Mouse (Mus musculus) heart, postnatal 0 days (tissue): ENCODE data around the gene Abcf3. TPM values are rescaled to one million over a fixed set of nuclear protein-coding genes. Genes with fewer than 3 reads are reported as not detected.

Source experiments
- ATAC-seq: fragments of 200-750 bp; cut with Nextera tagmentation; 2 replicates; pipeline ENCODE4 v1.8.0; 2017; ENCODE audit warnings: low read depth, moderate number of reproducible peaks, moderate library complexity; ENCODE audit not compliant: insufficient read depth
- DNase-seq: peaks from one replicate; pipeline ENCODE4 v3.0.0-alpha.2; 2016; ENCODE audit warnings: low spot score
- H3K27ac ChIP-seq: fragments of 300-500 bp; sonication (generic); 2 replicates; pipeline ENCODE4 v1.5.1; 2014; ENCODE audit warnings: low read depth, mild to moderate bottlenecking
- H3K27me3 ChIP-seq: fragments of 300-500 bp; sonication (generic); 2 replicates; pipeline ENCODE4 v1.6.1; 2014; ENCODE audit warnings: low read length, mixed read lengths; ENCODE audit not compliant: control insufficient read depth, insufficient read depth
- H3K36me3 ChIP-seq: fragments of 300-500 bp; sonication (generic); replicated peaks from 2 replicates; pipeline ENCODE4 v1.6.1; 2014; ENCODE audit warnings: low read length, mixed read lengths; ENCODE audit not compliant: control insufficient read depth, insufficient read depth
- H3K4me1 ChIP-seq: fragments of 300-500 bp; sonication (generic); 2 replicates; pipeline ENCODE4 v1.6.1; 2014; ENCODE audit warnings: antibody characterized with exemption; ENCODE audit not compliant: control insufficient read depth, insufficient read depth
- H3K4me2 ChIP-seq: fragments of 300-500 bp; sonication (generic); 2 replicates; pipeline ENCODE4 v1.6.1; 2014; ENCODE audit warnings: low read depth, mild to moderate bottlenecking, low read length, moderate library complexity
- H3K4me3 ChIP-seq: fragments of 300-500 bp; sonication (generic); 2 replicates; pipeline ENCODE4 v1.5.1; 2014; ENCODE audit warnings: low read depth, low read length
- H3K9ac ChIP-seq: fragments of 300-500 bp; sonication (generic); replicated peaks from 2 replicates; pipeline ENCODE4 v1.6.1; 2014; ENCODE audit warnings: low read depth, low read length, mixed read lengths
- H3K9me3 ChIP-seq: fragments of 300-500 bp; sonication (generic); replicated peaks from 2 replicates; pipeline ENCODE4 v1.6.1; 2016; ENCODE audit warnings: low read length; ENCODE audit not compliant: control insufficient read depth
- CTCF ChIP-seq: IDR thresholded peaks from 2 replicates; pipeline ENCODE4 v1.5.1; 2016; ENCODE audit warnings: antibody characterized with exemption, control low read depth, low read depth
- EP300 ChIP-seq: IDR thresholded peaks from 2 replicates; pipeline ENCODE4 v1.6.1; 2016; ENCODE audit warnings: antibody characterized with exemption, low read depth
- WGBS: fragments of 180-500 bp; shearing (Covaris S2); extraction: QIAGEN DNeasy Blood & Tissue Kit; methylation state at CpG from one replicate; pipeline ENCODE4 v1.1.7; 2014; 5-methylcytosine and 5-hydroxymethylcytosine counted together
- microRNA counts: library from miRNA; unstranded; fragments of <30 nt; microRNA quantifications from one replicate; lab custom pipeline; 2015
- microRNA-seq: library from miRNA; unstranded; fragments of <30 nt; microRNA quantifications from one replicate; pipeline ENCODE4, GENCODE M21; 2016
- polyA plus RNA-seq: library from polyadenylated mRNA; unstranded; fragments of >200 nt; fragmentation: Nextera tagmentation; extraction: Ambion mirVana; gene quantifications from 2 replicates; pipeline ENCODE4 v1.2.1, GENCODE M21; 2015
- total RNA-seq: library from RNA; depleted of rRNA; stranded (reverse); fragments of >200 nt; gene quantifications from 2 replicates; pipeline ENCODE4 v1.2.3, GENCODE M21; 2014; ENCODE audit warnings: low replicate concordance; rRNA removed

Gene Abcf3
- total and polyA plus RNA-seq, 2 experiments from 2014 or later, result 42.2 to 47.1 TPM

- no peak for ATAC-seq
- Histone ChIP-seq H3K27ac (no peak overlapping the region), H3K4me1 (peaks cover under 1% of the 10 kb centered on the region), H3K9me3 (no peaks in the 10 kb centered on the region), H3K27me3 (no peaks in the 10 kb centered on the region), H3K4me3 (no peak overlapping the region), H3K36me3 (peaks cover 30% of the 10 kb centered on the region), H3K9ac (no peak overlapping the region), H3K4me2 (no peak overlapping the region)
- WGBS, result 56% methylated on average over 9 of the region's 9 CpGs
- TF ChIP-seq CTCF (no peak), EP300 (no peak)
- no peak for DNase-seq
These were observed 56.3 kb downstream of the Abcf3 start for GRCm38 (mm10) chr16:20604705-20605104.

GRCm38 (mm10) chr16:20610501-20611356 is 62.4 kb downstream of the Abcf3 start:
- H3K27me3 ChIP-seq, result no peaks in the 10 kb centered on the region
- peak; percentile 39; the same call in 1 of the 2 replicates for TF ChIP-seq EP300
- no peak for TF ChIP-seq CTCF
- peak; percentile 76 for DNase-seq
- peak; percentile 74 for ATAC-seq
- H3K36me3 ChIP-seq, result peaks cover 21% of the 10 kb centered on the region
- WGBS, result under 1% methylated on average over 28 of the region's 28 CpGs
- peak overlapping the region; percentile 79 for H3K27ac ChIP-seq
- H3K4me3 ChIP-seq, result peak overlapping the region; percentile 82
- peaks cover 13% of the 10 kb centered on the region for H3K4me1 ChIP-seq
- peak overlapping the region; percentile 82 for H3K9ac ChIP-seq
- no peaks in the 10 kb centered on the region for H3K9me3 ChIP-seq
- peak overlapping the region; percentile 96 for H3K4me2 ChIP-seq

MicroRNA genes within 50 kb of the gene (microRNA counts, 519-probe panel; counts per million panel counts)
- 398 counts per million, percentile 4 among the panel's probes with 10 or more counts for microRNA mmu-miR-1224 (lab: Ali Mortazavi, UCI)

Small RNA genes within 50 kb of the gene (microRNA-seq; reads per million reads assigned to microRNA genes)
- gene Mir1224, result not detected

Other genes with a start within 250 kb of the Abcf3 start
- gene Parl, start 246.2 kb upstream of the Abcf3 start, total RNA-seq, result 46.7 and 137 TPM in 2 replicates
- gene Parl, start 246.2 kb upstream of the Abcf3 start, polyA plus RNA-seq, result 114 and 119 TPM in 2 replicates
- not detected in 2 replicates for gene Cyp2ab1, start 223.2 kb upstream of the Abcf3 start, total RNA-seq
- gene Cyp2ab1, start 223.2 kb upstream of the Abcf3 start, polyA plus RNA-seq, result 0.12 TPM in 1 of 2 replicates, not detected in the other
- gene Abcc5, start 122.2 kb upstream of the Abcf3 start, total RNA-seq, result 60.7 and 64.3 TPM in 2 replicates
- 26.0 and 29.9 TPM in 2 replicates for gene Abcc5, start 122.2 kb upstream of the Abcf3 start, polyA plus RNA-seq
- gene Eif2b5, start 49.8 kb upstream of the Abcf3 start, total RNA-seq, result 67.6 and 86.3 TPM in 2 replicates
- gene Eif2b5, start 49.8 kb upstream of the Abcf3 start, polyA plus RNA-seq, result 60.0 and 60.2 TPM in 2 replicates
- gene Dvl3, start 31.6 kb upstream of the Abcf3 start, total RNA-seq, result 30.1 and 36.9 TPM in 2 replicates
- gene Dvl3, start 31.6 kb upstream of the Abcf3 start, polyA plus RNA-seq, result 10.0 and 11.4 TPM in 2 replicates
- gene Ap2m1, start 13.1 kb upstream of the Abcf3 start, total RNA-seq, result 327 and 429 TPM in 2 replicates
- 363 and 375 TPM in 2 replicates for gene Ap2m1, start 13.1 kb upstream of the Abcf3 start, polyA plus RNA-seq
- gene Vwa5b2, start 40.9 kb downstream of the Abcf3 start, total RNA-seq, result 0.46 TPM in 1 of 2 replicates, not detected in the other
- gene Vwa5b2, start 40.9 kb downstream of the Abcf3 start, polyA plus RNA-seq, result 0.04 TPM in 1 of 2 replicates, not detected in the other
- gene Eef1akmt4, start 63.0 kb downstream of the Abcf3 start, total RNA-seq, result 9.5 and 18.9 TPM in 2 replicates
- gene Eef1akmt4, start 63.0 kb downstream of the Abcf3 start, polyA plus RNA-seq, result 11.2 and 12.6 TPM in 2 replicates
- gene Gm49333, start 63.0 kb downstream of the Abcf3 start, total RNA-seq, result not detected in 2 replicates
- not detected in 2 replicates for gene Gm49333, start 63.0 kb downstream of the Abcf3 start, polyA plus RNA-seq
- 15.3 and 21.6 TPM in 2 replicates for gene Alg3, start 63.2 kb downstream of the Abcf3 start, total RNA-seq
- 20.2 and 20.7 TPM in 2 replicates for gene Alg3, start 63.2 kb downstream of the Abcf3 start, polyA plus RNA-seq
- 0.31 and 1.5 TPM in 2 replicates for gene Camk2n2, start 72.7 kb downstream of the Abcf3 start, total RNA-seq
- 0.34 and 0.49 TPM in 2 replicates for gene Camk2n2, start 72.7 kb downstream of the Abcf3 start, polyA plus RNA-seq
- gene Ece2, start 81.3 kb downstream of the Abcf3 start, total RNA-seq, result 0.43 and 1.5 TPM in 2 replicates
- 0.21 and 0.26 TPM in 2 replicates for gene Ece2, start 81.3 kb downstream of the Abcf3 start, polyA plus RNA-seq
- 156 and 158 TPM in 2 replicates for gene Psmd2, start 103.1 kb downstream of the Abcf3 start, total RNA-seq
- 198 and 206 TPM in 2 replicates for gene Psmd2, start 103.1 kb downstream of the Abcf3 start, polyA plus RNA-seq
- gene Eif4g1, start 119.7 kb downstream of the Abcf3 start, total RNA-seq, result 296 and 335 TPM in 2 replicates
- gene Eif4g1, start 119.7 kb downstream of the Abcf3 start, polyA plus RNA-seq, result 69.5 and 74.6 TPM in 2 replicates
- 24.8 and 25.5 TPM in 2 replicates for gene Fam131a, start 144.7 kb downstream of the Abcf3 start, total RNA-seq
- 8.7 and 8.8 TPM in 2 replicates for gene Fam131a, start 144.7 kb downstream of the Abcf3 start, polyA plus RNA-seq
- 8.6 and 27.9 TPM in 2 replicates for gene Polr2h, start 169.1 kb downstream of the Abcf3 start, total RNA-seq
- gene Polr2h, start 169.1 kb downstream of the Abcf3 start, polyA plus RNA-seq, result 33.7 and 35.7 TPM in 2 replicates
- gene Clcn2, start 169.2 kb downstream of the Abcf3 start, total RNA-seq, result 4.6 and 16.9 TPM in 2 replicates
- gene Clcn2, start 169.2 kb downstream of the Abcf3 start, polyA plus RNA-seq, result 1.4 and 1.9 TPM in 2 replicates
- gene Chrd, start 184.6 kb downstream of the Abcf3 start, total RNA-seq, result 9.7 and 13.9 TPM in 2 replicates
- gene Chrd, start 184.6 kb downstream of the Abcf3 start, polyA plus RNA-seq, result 0.43 and 0.49 TPM in 2 replicates
- 0.46 TPM in 1 of 2 replicates, not detected in the other for gene Thpo, start 185.9 kb downstream of the Abcf3 start, total RNA-seq
- 0.12 and 0.14 TPM in 2 replicates for gene Thpo, start 185.9 kb downstream of the Abcf3 start, polyA plus RNA-seq